Mouse (Mus musculus) gastrocnemius, postnatal 14 days (tissue): ENCODE measurements around the gene Chek1. TPM values are rescaled to one million over a fixed set of nuclear protein-coding genes. Genes with fewer than 3 reads are reported as not detected.

Experiments used
- DNase-seq: peaks from one replicate; pipeline ENCODE4 v3.0.0; 2021; ENCODE audit warnings: mixed read lengths
- intact Hi-C: fragments of 180-260 bp; cut with DNase I; formaldehyde crosslinking; loops from one replicate; pipeline ENCODE4 v1.15.1; 2025; ENCODE audit warnings: low total_unique reads
- long read RNA-seq, 2 experiments: library from polyadenylated mRNA; stranded (forward); transcript quantifications; one replicate each; pipeline ENCODE4 v2.0.0; 2021
- total RNA-seq, 2 experiments: library from RNA; stranded (reverse); gene quantifications; 2 replicates each; pipeline ENCODE4 v1.2.3; 2021

The Chek1 gene
- total RNA-seq: 1 to 10 TPM; 1.4 to 2.1 TPM
- long read RNA-seq, experiment 1: 0 reads
- long read RNA-seq, experiment 2: 0 reads

- intact Hi-C loops: no loop called here
- no peak for DNase-seq
Observed at GRCm38 (mm10) chr9:36727034-36727755, at the start of gene Chek1. TSS of gene Chek1 (minus strand) at chr9:36727065.

GRCm38 (mm10) chr9:36769048-36769413, 42.2 kb upstream of the Chek1 start:
- DNase-seq: no peak
- intact Hi-C loops: no loop called here

- peak; percentile 38 for DNase-seq
- intact Hi-C loops: no loop called here
Observed at GRCm38 (mm10) chr9:36768156-36769047, 41.5 kb upstream of the Chek1 start.

GRCm38 (mm10) chr9:36767203-36768143, 40.6 kb upstream of the Chek1 start, which contains the start of gene Stt3a:
TSS of gene Stt3a (minus strand) at chr9:36767679.
- DNase-seq: peak; percentile 99
- intact Hi-C loops: no loop called here

- intact Hi-C loops: no loop called here
- DNase-seq: no peak
Observed at GRCm38 (mm10) chr9:36764378-36764777, 37.5 kb upstream of the Chek1 start.

- intact Hi-C loops: no loop called here
- DNase-seq: peak; percentile 82
Observed at GRCm38 (mm10) chr9:36726131-36727033, 483 bp downstream of the Chek1 start.

- intact Hi-C loops: no loop called here
- DNase-seq: no peak
Observed at GRCm38 (mm10) chr9:36716624-36717023, 10.2 kb downstream of the Chek1 start.

- DNase-seq: no peak
- intact Hi-C loops: no loop called here
Observed at GRCm38 (mm10) chr9:36707304-36707703, 19.6 kb downstream of the Chek1 start.

GRCm38 (mm10) chr9:36705923-36706322, 20.9 kb downstream of the Chek1 start:
- no peak for DNase-seq
- intact Hi-C loops: no loop called here

- intact Hi-C loops: no loop called here
Observed at GRCm38 (mm10) chr9:36694276-36694675, 32.6 kb downstream of the Chek1 start.

GRCm38 (mm10) chr9:36692920-36693319, 33.9 kb downstream of the Chek1 start, which contains the start of gene Acrv1:
TSS of gene Acrv1 (plus strand) at chr9:36693220.
- DNase-seq: no peak
- intact Hi-C loops: no loop called here

More at GRCm38 (mm10) chr9:36694276-36694675, 32.6 kb downstream of the Chek1 start:
- no peak for DNase-seq

GRCm38 (mm10) chr9:36687329-36687728, 39.5 kb downstream of the Chek1 start:
- no peak for DNase-seq
- intact Hi-C loops: no loop called here

GRCm38 (mm10) chr9:36681424-36681823, 45.4 kb downstream of the Chek1 start:
- DNase-seq: no peak
- intact Hi-C loops: no loop called here

Other genes with a start within 250 kb of the Chek1 start
- gene Gm5615, start 185.1 kb downstream of the Chek1 start, total RNA-seq: not detected
- gene Gm17689, start 144.4 kb downstream of the Chek1 start, total RNA-seq: not detected
- not detected for gene A630095E13Rik, start 83.7 kb downstream of the Chek1 start, total RNA-seq
- not detected for gene Acrv1, start 33.8 kb downstream of the Chek1 start, total RNA-seq
- gene Stt3a, start 40.6 kb upstream of the Chek1 start, total RNA-seq: 10 to 100 TPM; 51.7 to 69.5 TPM
- gene Ei24, start 70.3 kb upstream of the Chek1 start, total RNA-seq: 10 to 100 TPM; 51.7 to 56.9 TPM
- 1 to 10 TPM; 2.3 to 3.7 TPM for gene Fez1, start 94.8 kb upstream of the Chek1 start, total RNA-seq